1 mouse cellular context compared by ENCODE assay signal in the genomic region with DNA sequence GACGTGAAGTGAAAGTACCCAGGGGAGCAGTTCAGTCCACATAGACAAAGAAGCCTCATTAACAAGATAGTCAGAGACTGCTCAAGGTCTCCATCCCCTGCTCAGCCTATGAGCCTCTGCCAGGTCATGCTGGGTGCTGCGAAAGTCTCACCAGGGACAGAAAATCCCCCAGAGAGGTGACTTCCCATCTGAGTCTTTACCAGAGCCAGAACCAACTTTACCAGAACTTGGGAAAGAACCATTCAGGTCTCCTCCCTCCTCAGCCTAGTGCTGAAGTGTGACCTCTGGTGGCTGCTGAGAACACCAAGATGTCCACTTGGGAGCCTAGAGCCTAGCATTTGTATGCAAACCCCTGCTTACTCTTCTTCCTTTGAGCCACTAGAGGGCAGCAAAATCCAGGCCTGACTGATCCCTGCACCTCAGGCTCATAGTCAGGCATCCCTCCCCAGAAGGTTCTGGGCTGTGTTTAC.
A peak's percentile ranks its signal among the peaks of the same experiment; 100 is the strongest.
TF ChIP-seq lines count a peak whose summit lies in the region.

No protein-coding gene starts in this region.

TF ChIP-seq in CH12.LX, 34 proteins besides CTCF, POLR2A, EP300 and RAD21:
- no peak for TF ChIP-seq USF2 (conservative IDR thresholded peaks at IDR 0.05; ENCODE audit: low read depth, low read length)
- peak; percentile 86 for TF ChIP-seq ZC3H11A (IDR thresholded peaks at IDR 0.05; ENCODE audit: low read depth, low read length)
- TF ChIP-seq MEF2A (IDR thresholded peaks at IDR 0.05; ENCODE audit: borderline replicate concordance, low read depth, low read length): peak; percentile 89
- 0 out of 2 replicates have a peak, but pooled peaks have one; percentile 35 for TF ChIP-seq KAT2A (IDR thresholded peaks at IDR 0.05; ENCODE audit: insufficient replicate concordance, low read length)
- peak; percentile 72 for TF ChIP-seq SIN3A (IDR thresholded peaks at IDR 0.05; ENCODE audit: low read length)
- no peak; the same call in 1 of the 2 replicates for TF ChIP-seq E2F4 (IDR thresholded peaks at IDR 0.05; ENCODE audit: insufficient replicate concordance, low read depth, low read length)
- no peak for TF ChIP-seq GABPA (IDR thresholded peaks at IDR 0.05; ENCODE audit: insufficient replicate concordance, low read depth, low read length)
- no peak for TF ChIP-seq ZNF384 (IDR thresholded peaks at IDR 0.05; ENCODE audit: low read depth, low read length)
- no peak for TF ChIP-seq POLR2AphosphoS2 (IDR thresholded peaks at IDR 0.05; ENCODE audit: low read depth, low read length)
- TF ChIP-seq MAFK (IDR thresholded peaks at IDR 0.05; ENCODE audit: insufficient replicate concordance, low read length): no peak; the same call in 1 of the 2 replicates
- TF ChIP-seq JUN (IDR thresholded peaks at IDR 0.05; ENCODE audit: insufficient read depth, low read depth, low read length): 0 out of 2 replicates have a peak, but pooled peaks have one; percentile 16
- peak; percentile 63 for TF ChIP-seq ETS1 (conservative IDR thresholded peaks at IDR 0.05; ENCODE audit: low read depth, low read length)
- peak; percentile 57; the same call in 1 of the 2 replicates for TF ChIP-seq NELFE (IDR thresholded peaks at IDR 0.05; ENCODE audit: low read depth, low read length)
- peak; percentile 37; the same call in 1 of the 2 replicates for TF ChIP-seq NRF1 (IDR thresholded peaks at IDR 0.05; ENCODE audit: low read depth, low read length)
- TF ChIP-seq MAX (IDR thresholded peaks at IDR 0.05; ENCODE audit: low read length): no peak
- TF ChIP-seq IRF4 (IDR thresholded peaks at IDR 0.05; ENCODE audit: low read depth, low read length): peak; percentile 82; the same call in 1 of the 2 replicates
- TF ChIP-seq MAZ (IDR thresholded peaks at IDR 0.05; ENCODE audit: low read depth, low read length): no peak
- TF ChIP-seq UBTF (IDR thresholded peaks at IDR 0.05; ENCODE audit: low read depth, low read length): no peak
- 0 out of 2 replicates have a peak, but pooled peaks have one; percentile 39 for TF ChIP-seq ELF1 (IDR thresholded peaks at IDR 0.05; ENCODE audit: low read depth, low read length)
- peak; percentile 30 for TF ChIP-seq HCFC1 (IDR thresholded peaks at IDR 0.05; ENCODE audit: low read depth, low read length)
- TF ChIP-seq ZMIZ1 (IDR thresholded peaks at IDR 0.05; ENCODE audit: low read depth, low read length): no peak
- TF ChIP-seq MYC (IDR thresholded peaks at IDR 0.05; ENCODE audit: low read depth, low read length): no peak; the same call in 1 of the 2 replicates
- no peak for TF ChIP-seq ZKSCAN1 (IDR thresholded peaks at IDR 0.05; ENCODE audit: borderline replicate concordance, low read depth, low read length)
- no peak; the same call in none of the 2 replicates for TF ChIP-seq MXI1 (IDR thresholded peaks at IDR 0.05; ENCODE audit: low read depth, low read length)
- TF ChIP-seq CHD1 (IDR thresholded peaks at IDR 0.05; ENCODE audit: low read depth, low read length): 0 out of 2 replicates have a peak, but pooled peaks have one; percentile 15
- TF ChIP-seq SMC3 (IDR thresholded peaks at IDR 0.05; ENCODE audit: low read depth, low read length): peak; percentile 99
- TF ChIP-seq RCOR1 (conservative IDR thresholded peaks at IDR 0.05; ENCODE audit: low read depth, low read length): no peak
- TF ChIP-seq PAX5 (IDR thresholded peaks at IDR 0.05; ENCODE audit: low read length): no peak
- TF ChIP-seq TCF12 (IDR thresholded peaks at IDR 0.05; ENCODE audit: low read depth, low read length): peak; percentile 62; the same call in 1 of the 2 replicates
- no peak for TF ChIP-seq USF1 (IDR thresholded peaks at IDR 0.05; ENCODE audit: low read depth, low read length)
- TF ChIP-seq JUND (conservative IDR thresholded peaks at IDR 0.05; ENCODE audit: low read depth, low read length): peak; percentile 54
- TF ChIP-seq TBP (conservative IDR thresholded peaks at IDR 0.05; ENCODE audit: low read depth, low read length): peak; percentile 83
- TF ChIP-seq BHLHE40 (IDR thresholded peaks at IDR 0.05; ENCODE audit: low read depth, low read length): peak; percentile 52; the same call in 1 of the 2 replicates
- peak; percentile 40; the same call in 1 of the 2 replicates for TF ChIP-seq CHD2 (IDR thresholded peaks at IDR 0.05; ENCODE audit: low read length)
